Mouse (Mus musculus) limb, embryonic 14.5 days (tissue): ENCODE data around the gene Mfap3l. TPM values are rescaled to one million over a fixed set of nuclear protein-coding genes. Genes with fewer than 3 reads are reported as not detected.
"Not testable (repeated sequence)": the region's sequence is repeated elsewhere in the genome, so short reads cannot be mapped to it uniquely, and the experiment has no call there.

Experiments used
- ATAC-seq: fragments of 200-750 bp; cut with Nextera tagmentation; 2 replicates; pipeline ENCODE4 v1.8.0; 2017; ENCODE audit warnings: low read depth, moderate number of reproducible peaks, moderate TSS enrichment; ENCODE audit not compliant: low FRiP score
- DNase-seq: peaks from one replicate; pipeline ENCODE4 v3.0.0-alpha.2; 2015; ENCODE audit warnings: low spot score
- H3K27ac ChIP-seq: fragments of 300-500 bp; sonication (generic); replicated peaks from 2 replicates; pipeline ENCODE4 v1.5.1; 2014; ENCODE audit warnings: low read depth, mild to moderate bottlenecking, low read length, moderate library complexity, mixed read lengths
- H3K27me3 ChIP-seq: fragments of 300-500 bp; sonication (generic); 2 replicates; pipeline ENCODE4 v1.6.1; 2014; ENCODE audit warnings: low read length, mixed read lengths; ENCODE audit not compliant: control insufficient read depth, insufficient read depth
- H3K36me3 ChIP-seq: fragments of 300-500 bp; sonication (generic); 2 replicates; pipeline ENCODE4 v1.6.1; 2014; ENCODE audit warnings: mild to moderate bottlenecking, low read length, moderate library complexity, mixed read lengths; ENCODE audit not compliant: control insufficient read depth, insufficient read depth
- H3K4me1 ChIP-seq: fragments of 300-500 bp; sonication (generic); 2 replicates; pipeline ENCODE4 v1.6.1; 2014; ENCODE audit warnings: antibody characterized with exemption, low read length, mixed read lengths; ENCODE audit not compliant: control insufficient read depth, insufficient read depth
- H3K4me2 ChIP-seq: fragments of 300-500 bp; sonication (generic); replicated peaks from 2 replicates; pipeline ENCODE4 v1.6.1; 2014; ENCODE audit warnings: low read depth, mild to moderate bottlenecking, low read length, moderate library complexity; ENCODE audit not compliant: severe bottlenecking
- H3K4me3 ChIP-seq: fragments of 300-500 bp; sonication (generic); replicated peaks from 2 replicates; pipeline ENCODE4 v1.5.1; 2014; ENCODE audit warnings: low read length
- H3K9ac ChIP-seq: fragments of 300-500 bp; sonication (generic); 2 replicates; pipeline ENCODE4 v1.6.1; 2014; ENCODE audit warnings: mild to moderate bottlenecking, low read depth, low read length, moderate library complexity; ENCODE audit not compliant: severe bottlenecking
- H3K9me3 ChIP-seq: fragments of 300-500 bp; sonication (generic); 2 replicates; pipeline ENCODE4 v1.6.1; 2016; ENCODE audit warnings: low read length; ENCODE audit not compliant: control insufficient read depth
- POLR2A ChIP-seq: fragments of 200-500 bp; IDR thresholded peaks from 2 replicates; pipeline ENCODE4 v1.8.0; 2012; ENCODE audit warnings: inconsistent platforms, mild to moderate bottlenecking, moderate library complexity, borderline replicate concordance; ENCODE audit not compliant: insufficient read depth, insufficient read length; ENCODE audit errors: extremely low read depth
- whole genome bisulfite sequencing: fragments of 180-500 bp; shearing (Covaris S2); extraction: QIAGEN DNeasy Blood & Tissue Kit; methylation state at CpG from one replicate; pipeline ENCODE4 v1.1.7; 2014; 5-methylcytosine and 5-hydroxymethylcytosine counted together
- polyA plus RNA-seq, 2 experiments: library from polyadenylated mRNA; depleted of rRNA in 1 of 2; stranded (reverse) in 1 of 2; unstranded in 1 of 2; fragments of >200 nt; fragmentation: Nextera tagmentation in 1 of 2; extraction: Ambion mirVana in 1 of 2; gene quantifications; 2 replicates each; pipeline versions ENCODE4 v1.2.1 to v1.2.3; 2012 to 2014

Gene Mfap3l
- polyA plus RNA-seq (2012; rRNA removed) (2.3 and 4.0 TPM in 2 replicates), polyA plus RNA-seq (2014; fragmentation: Nextera tagmentation; extraction: Ambion mirVana) (2.6 and 5.2 TPM in 2 replicates)

GRCm38 (mm10) chr8:60632250-60632932 lies at the start of gene Mfap3l:
Gene Mfap3l (plus strand): TSS chr8:60632827.
- 0 out of 2 replicates have a peak within 1 kb of the TSS, but pooled peaks have one; percentile 50 for H3K27ac ChIP-seq
- ATAC-seq = peak; percentile 97

GRCm38 (mm10) chr8:60583369-60583768 lies 49.3 kb upstream of the Mfap3l start:
- H3K4me1 ChIP-seq = no peaks in the 10 kb centered on the region; the same call in 1 of the 2 replicates
- WGBS = 48% methylated on average over 2 of the region's 2 CpGs
- no peak overlapping the region for H3K27ac ChIP-seq
- H3K4me3 ChIP-seq = no peak overlapping the region
- no peak overlapping the region for H3K9ac ChIP-seq
- ATAC-seq (peak; percentile 65; the same call in 1 of the 2 replicates), DNase-seq (peak; percentile 64)
- H3K9me3 ChIP-seq = 0 out of 2 replicates have a peak, but pooled peaks cover 4% of the 10 kb centered on the region
- no peaks in the 10 kb centered on the region for H3K36me3 ChIP-seq
- no peak for TF ChIP-seq POLR2A
- no peak overlapping the region for H3K4me2 ChIP-seq
- H3K27me3 ChIP-seq = no peaks in the 10 kb centered on the region

More at GRCm38 (mm10) chr8:60632250-60632932, at the start of gene Mfap3l:
- WGBS = under 1% methylated on average over 58 of the region's 60 CpGs
- Histone ChIP-seq H3K4me3 (peak within 1 kb of the TSS; percentile 58), H3K4me1 (peaks cover 6% of the 10 kb centered on the region), H3K4me2 (peak within 1 kb of the TSS; percentile 98), H3K27me3 (peaks cover 9% of the 10 kb centered on the region; the same call in 1 of the 2 replicates), H3K36me3 (no peaks in the 10 kb centered on the region), H3K9ac (peak within 1 kb of the TSS; percentile 54), H3K9me3 (no peaks in the 10 kb centered on the region)
- TF ChIP-seq POLR2A = no peak
- peak; percentile 91 for DNase-seq

- H3K36me3 ChIP-seq, H3K4me3 ChIP-seq, H3K27ac ChIP-seq, H3K9ac ChIP-seq, H3K4me2 ChIP-seq, H3K9me3 ChIP-seq, ATAC-seq, H3K4me1 ChIP-seq, DNase-seq, H3K27me3 ChIP-seq: not testable (repeated sequence)
- 86% methylated on average over 24 of the region's 29 CpGs for whole genome bisulfite sequencing
Measured at GRCm38 (mm10) chr8:60591352-60592105, 41.1 kb upstream of the Mfap3l start.

GRCm38 (mm10) chr8:60594761-60595160 lies 37.9 kb upstream of the Mfap3l start:
- H3K4me1 ChIP-seq = no peaks in the 10 kb centered on the region
- DNase-seq (no peak), ATAC-seq (no peak)
- H3K36me3 ChIP-seq = no peaks in the 10 kb centered on the region
- no peak overlapping the region for H3K9ac ChIP-seq
- H3K4me3 ChIP-seq = no peak overlapping the region
- H3K27ac ChIP-seq = no peak overlapping the region
- WGBS = 67% methylated on average over 3 of the region's 3 CpGs
- TF ChIP-seq POLR2A = no peak
- H3K9me3 ChIP-seq = no peaks in the 10 kb centered on the region
- no peaks in the 10 kb centered on the region for H3K27me3 ChIP-seq
- H3K4me2 ChIP-seq = no peak overlapping the region

- H3K4me3 ChIP-seq = no peak overlapping the region
- no peaks in the 10 kb centered on the region for H3K36me3 ChIP-seq
- H3K4me1 ChIP-seq = no peaks in the 10 kb centered on the region
- TF ChIP-seq POLR2A = no peak
- H3K4me2 ChIP-seq = no peak overlapping the region
- no peaks in the 10 kb centered on the region for H3K9me3 ChIP-seq
- H3K27me3 ChIP-seq = no peaks in the 10 kb centered on the region
- H3K9ac ChIP-seq = no peak overlapping the region
- no peak for DNase-seq
- ATAC-seq = no peak
- H3K27ac ChIP-seq = no peak overlapping the region
Measured at GRCm38 (mm10) chr8:60611580-60612111, 21.0 kb upstream of the Mfap3l start.
